ENCODE assay signal across 10 mouse cellular contexts in genomic region chr12:37108390-37108738, GRCm38 (mm10). TPM values are rescaled to one million over a fixed set of nuclear protein-coding genes. Genes with fewer than 3 reads are reported as not detected.
DNase-seq lines count a peak whose midpoint lies in the region; ATAC-seq and TF ChIP-seq lines count a peak whose summit lies in the region.
"Had no signal": no experiment of that assay in that cellular context is flagged by ENCODE, and none has a peak within 500 bp of the region (broad histone marks: within the 10 kb centered on the region; RNA-seq: fewer than 3 reads in every experiment).

TSS of gene Meox2 (plus strand) at chr12:37108540.

- WGBS in forebrain, embryonic 10.5 days = 0% methylated on average over 12 of the region's 12 CpGs
- under 1% methylated on average over 12 of the region's 12 CpGs for WGBS in heart, embryonic 16.5 days
- under 1% methylated on average over 12 of the region's 12 CpGs for WGBS in limb, embryonic 15.5 days
- WGBS in midbrain, postnatal 0 days = 4% methylated on average over 12 of the region's 12 CpGs

- peaks cover 26% of the 10 kb centered on the region for H3K4me1 ChIP-seq in forebrain, embryonic 10.5 days
- peaks cover 4% of the 10 kb centered on the region; the same call in 1 of the 2 replicates for H3K4me1 ChIP-seq in heart, embryonic 16.5 days (ENCODE audit: control insufficient read depth, insufficient read depth, low read length)
- peaks cover 10% of the 10 kb centered on the region; the same call in 1 of the 2 replicates for H3K4me1 ChIP-seq in limb, embryonic 15.5 days
- H3K4me1 ChIP-seq in midbrain, postnatal 0 days (ENCODE audit: insufficient read depth, low read length) = peaks cover 8% of the 10 kb centered on the region

- H3K4me3 ChIP-seq in forebrain, embryonic 10.5 days = peak within 1 kb of the TSS; percentile 53
- H3K4me3 ChIP-seq in heart, embryonic 16.5 days (ENCODE audit: low read length) = peak within 1 kb of the TSS; percentile 63
- H3K4me3 ChIP-seq in limb, embryonic 15.5 days = peak within 1 kb of the TSS; percentile 54
- peak within 1 kb of the TSS; percentile 48 for H3K4me3 ChIP-seq in midbrain, postnatal 0 days (ENCODE audit: low read depth, low read length)

- DNase-seq in layer of hippocampus, postnatal 10 days (ENCODE audit: low spot score in 2 of 2) = peak; percentile 3 to 11
- no peak for DNase-seq in layer of hippocampus, adult 9-10 months (ENCODE audit: low spot score)
- peak; percentile 59 for DNase-seq in forebrain, embryonic 10.5 days (ENCODE audit: extremely low spot score, low spot score)
- DNase-seq in midbrain, postnatal 0 days (ENCODE audit: low spot score) = peak; percentile 24
- DNase-seq in cerebellum, adult 18-20 months = no peak

- H3K9me3 ChIP-seq in forebrain, embryonic 10.5 days = no peaks in the 10 kb centered on the region
- H3K9me3 ChIP-seq in heart, embryonic 16.5 days (replicated peaks; ENCODE audit: control insufficient read depth, low read length) = no peaks in the 10 kb centered on the region
- H3K9me3 ChIP-seq in limb, embryonic 15.5 days = no peaks in the 10 kb centered on the region
- H3K9me3 ChIP-seq in midbrain, postnatal 0 days (ENCODE audit: low read length) = no peaks in the 10 kb centered on the region

- no peak for TF ChIP-seq CTCF in midbrain, postnatal 0 days (IDR thresholded peaks at IDR 0.05)

- H3K9ac ChIP-seq in heart, embryonic 16.5 days (ENCODE audit: low read length) = peak within 1 kb of the TSS; percentile 71
- H3K9ac ChIP-seq in limb, embryonic 15.5 days = peak within 1 kb of the TSS; percentile 74
- H3K9ac ChIP-seq in midbrain, postnatal 0 days (replicated peaks; ENCODE audit: low read length, poor library complexity, severe bottlenecking) = peak within 1 kb of the TSS; percentile 33

- peak within 1 kb of the TSS; percentile 90 for H3K4me2 ChIP-seq in heart, embryonic 16.5 days (ENCODE audit: low read depth, low read length)
- peak within 1 kb of the TSS; percentile 65 for H3K4me2 ChIP-seq in limb, embryonic 15.5 days
- H3K4me2 ChIP-seq in midbrain, postnatal 0 days (ENCODE audit: low read depth, low read length, poor library complexity, severe bottlenecking) = peak within 1 kb of the TSS; percentile 87

- peak within 1 kb of the TSS; percentile 70 for H3K27ac ChIP-seq in forebrain, embryonic 10.5 days
- peak within 1 kb of the TSS; percentile 59 for H3K27ac ChIP-seq in heart, embryonic 16.5 days (ENCODE audit: low read length)
- H3K27ac ChIP-seq in limb, embryonic 15.5 days = peak within 1 kb of the TSS; percentile 93
- H3K27ac ChIP-seq in midbrain, postnatal 0 days (ENCODE audit: low read depth, low read length) = no peak within 1 kb of the TSS

- peaks cover 71% of the 10 kb centered on the region for H3K27me3 ChIP-seq in forebrain, embryonic 10.5 days (ENCODE audit: poor library complexity, severe bottlenecking)
- H3K27me3 ChIP-seq in heart, embryonic 16.5 days (ENCODE audit: control insufficient read depth, insufficient read depth, low read length) = peaks cover 29% of the 10 kb centered on the region
- H3K27me3 ChIP-seq in limb, embryonic 15.5 days = peaks cover 9% of the 10 kb centered on the region; the same call in 1 of the 2 replicates
- peaks cover 25% of the 10 kb centered on the region for H3K27me3 ChIP-seq in midbrain, postnatal 0 days (ENCODE audit: insufficient read depth, low read length)

- peak; percentile 85 for ATAC-seq in heart, embryonic 16.5 days (replicated peaks; ENCODE audit: extremely low read depth, insufficient read depth, low FRiP score)
- peak; percentile 94 for ATAC-seq in limb, embryonic 15.5 days (ENCODE audit: insufficient number of reproducible peaks, low FRiP score, low TSS enrichment, low read depth)
- ATAC-seq in midbrain, postnatal 0 days (ENCODE audit: low FRiP score) = peak; percentile 63; the same call in 1 of the 2 replicates
- no peak for ATAC-seq in megakaryocyte-erythroid progenitor cell, adult 5-6 weeks (replicated peaks; ENCODE audit: low FRiP score, low TSS enrichment, poor library complexity, severe bottlenecking)
- ATAC-seq: Patski had no signal

- H3K36me3 ChIP-seq in forebrain, embryonic 10.5 days (replicated peaks) = no peaks in the 10 kb centered on the region
- H3K36me3 ChIP-seq in heart, embryonic 16.5 days (ENCODE audit: control insufficient read depth, insufficient read depth) = no peaks in the 10 kb centered on the region
- H3K36me3 ChIP-seq in limb, embryonic 15.5 days = no peaks in the 10 kb centered on the region
- H3K36me3 ChIP-seq in midbrain, postnatal 0 days (ENCODE audit: insufficient read depth, low read length) = no peaks in the 10 kb centered on the region

RNA-seq across cellular contexts. Expression of gene Meox2, which starts in this region (rescaled TPM):
- total RNA-seq in layer of hippocampus, postnatal 10 days (2021) = not detected
- polyA plus RNA-seq in forebrain, embryonic 10.5 days (2016; fragmentation: Nextera tagmentation; extraction: Ambion mirVana) = 0.39 and 0.43 TPM in 2 replicates
- polyA plus RNA-seq in heart, embryonic 16.5 days (2015; fragmentation: Nextera tagmentation; extraction: Ambion mirVana) = 5.9 and 7.5 TPM in 2 replicates
- polyA plus RNA-seq in limb, embryonic 15.5 days (2015; fragmentation: Nextera tagmentation; extraction: Ambion mirVana) = 51.1 and 58.5 TPM in 2 replicates
- total RNA-seq in midbrain, postnatal 0 days (2014; rRNA removed) = 0.11 and 0.28 TPM in 2 replicates
- 0.09 and 0.20 TPM in 2 replicates for polyA plus RNA-seq in midbrain, postnatal 0 days (2015; fragmentation: Nextera tagmentation; extraction: Ambion mirVana)
- not detected in 2 replicates for total RNA-seq in megakaryocyte-erythroid progenitor cell, adult 5-6 weeks (2014; fragmentation: Nextera tagmentation)
- total RNA-seq in megakaryocyte-erythroid progenitor cell, adult 5-6 weeks (2017) = not detected in 2 replicates
- total RNA-seq: left cerebral cortex, postnatal 10 days had no signal
- polyA plus RNA-seq: Patski had no signal

Comparison
In these comparisons a context has a peak if more than half of its experiments do, and no peak if none do; other contexts are left out.
1. Peak in DNase-seq in layer of hippocampus, postnatal 10 days; RNA of the gene not detected or under 1 TPM.
2. Peak in DNase-seq, H3K4me3 ChIP-seq and H3K27ac ChIP-seq in forebrain, embryonic 10.5 days; RNA of the gene not detected or under 1 TPM.
3. Peak in DNase-seq, ATAC-seq, H3K4me3 ChIP-seq, H3K9ac ChIP-seq and H3K4me2 ChIP-seq in midbrain, postnatal 0 days; RNA of the gene not detected or under 1 TPM.